Mouse (Mus musculus): ENCODE results near the gene Rgl2.

Gene Rgl2

DNA sequence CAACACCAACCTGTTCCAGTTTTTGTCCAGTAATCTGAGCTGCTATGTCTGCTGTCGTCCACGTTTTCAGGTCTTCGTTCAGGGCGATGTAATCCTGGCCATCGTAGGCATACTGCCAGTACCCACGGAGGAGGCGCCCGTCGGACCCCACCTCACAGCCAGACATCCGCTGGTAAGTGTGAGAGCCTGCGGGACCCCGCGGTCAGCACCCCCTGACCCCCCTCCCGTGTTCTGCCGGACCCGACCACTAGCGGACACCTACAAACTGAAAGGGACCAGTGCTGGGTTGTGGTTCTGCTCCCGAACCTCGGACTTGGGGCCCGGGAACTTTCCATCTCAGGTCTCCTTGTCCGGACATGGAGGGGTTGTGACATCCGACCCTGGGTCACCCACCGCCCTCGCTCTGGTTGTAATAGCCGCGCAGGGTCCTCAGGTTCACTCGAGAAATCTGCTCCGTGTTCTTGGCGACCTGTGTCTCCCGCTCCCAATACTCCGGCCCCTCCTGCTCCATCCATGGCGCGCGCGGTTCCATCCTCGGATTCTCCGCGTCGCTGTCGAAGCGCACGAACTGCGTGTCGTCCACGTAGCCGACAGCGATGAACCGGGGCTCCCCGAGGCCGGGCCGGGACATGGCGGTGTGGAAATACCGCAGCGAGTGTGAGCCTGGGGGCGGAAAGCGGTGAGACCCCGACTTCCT, 48.7 kb downstream of the Rgl2 start:
- DNase-seq = no peak

- no peak for DNase-seq
Measured at GRCm38 (mm10) chr17:33978631-33979031, 49.3 kb downstream of the Rgl2 start.

DNA sequence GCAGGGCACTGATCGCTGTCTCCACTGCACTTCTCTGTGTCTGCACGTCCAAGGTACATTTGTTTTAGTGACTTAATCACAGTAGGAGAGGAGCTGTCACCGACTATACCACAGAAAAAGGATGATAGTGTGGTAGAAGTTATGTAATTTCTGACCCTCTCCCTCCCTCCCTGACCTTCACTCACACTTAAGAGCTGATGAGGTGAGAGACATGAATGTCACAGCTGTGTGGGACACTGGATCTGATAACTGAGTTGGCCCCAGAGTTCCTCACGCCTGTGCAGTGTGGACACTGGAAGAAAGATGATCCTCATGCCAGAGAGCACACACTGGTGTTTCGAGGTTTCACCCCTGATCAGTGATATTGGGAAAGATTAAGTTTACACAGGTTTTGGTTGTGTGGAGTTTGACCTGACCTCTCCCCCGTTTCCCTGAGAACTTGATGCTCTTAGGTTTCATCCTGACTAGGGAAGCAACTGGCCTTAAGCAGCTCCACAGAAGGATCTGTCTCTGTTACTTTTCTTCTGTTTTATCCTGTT, 50.2 kb downstream of the Rgl2 start:
- no peak for DNase-seq

GRCm38 (mm10) chr17:33980181-33981035, 51.1 kb downstream of the Rgl2 start:
- no peak for DNase-seq

DNA sequence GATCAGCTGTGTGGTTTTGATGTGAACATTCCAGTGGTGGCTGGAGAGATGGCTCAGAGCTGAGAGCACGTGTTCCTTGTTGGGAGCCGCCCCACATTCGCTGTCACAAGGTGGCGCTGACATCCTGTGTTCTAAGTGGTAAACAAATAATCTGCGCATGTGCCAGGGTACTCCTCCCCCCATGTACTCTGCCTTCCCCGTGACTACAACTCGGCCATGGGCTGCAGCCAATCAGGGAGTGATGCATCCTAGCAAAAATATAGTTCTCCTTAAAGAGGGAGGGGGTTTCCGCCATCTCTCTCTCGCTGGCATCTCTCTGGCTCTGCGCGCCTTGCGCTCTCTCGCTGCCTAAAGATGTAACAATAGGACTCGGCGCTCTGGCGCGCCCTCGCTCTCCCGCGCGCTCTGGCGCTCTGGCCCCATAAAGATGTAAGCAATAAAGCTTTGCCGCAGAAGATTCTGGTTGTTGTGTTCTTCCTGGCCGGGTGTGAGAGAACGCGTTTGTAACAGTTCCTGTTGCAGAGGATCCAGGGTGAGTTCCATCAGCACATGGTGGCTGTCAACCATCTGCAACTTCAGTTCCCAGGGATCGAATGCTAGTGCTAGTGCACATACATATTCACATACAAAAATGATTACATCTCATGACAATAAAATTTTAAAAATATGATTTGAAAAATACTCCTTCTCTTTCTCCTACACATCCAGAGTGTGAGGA, 52.0 kb downstream of the Rgl2 start:
- peak; percentile 82 for DNase-seq

- peak; percentile 71 for DNase-seq
Measured at GRCm38 (mm10) chr17:33982136-33982535, 52.8 kb downstream of the Rgl2 start.

Data from right cerebral cortex, postnatal 4 days (tissue).